Mouse (Mus musculus): Measurements from ENCODE around the gene Sec11a. TPM values are rescaled to one million over a fixed set of nuclear protein-coding genes. Genes with fewer than 3 reads are reported as not detected.
"Not testable (repeated sequence)": the region's sequence is repeated elsewhere in the genome, so short reads cannot be mapped to it uniquely, and the experiment has no call there.

Gene Sec11a
- polyA plus RNA-seq, 1 experiment from 2014 or later, result 145 TPM

DNA sequence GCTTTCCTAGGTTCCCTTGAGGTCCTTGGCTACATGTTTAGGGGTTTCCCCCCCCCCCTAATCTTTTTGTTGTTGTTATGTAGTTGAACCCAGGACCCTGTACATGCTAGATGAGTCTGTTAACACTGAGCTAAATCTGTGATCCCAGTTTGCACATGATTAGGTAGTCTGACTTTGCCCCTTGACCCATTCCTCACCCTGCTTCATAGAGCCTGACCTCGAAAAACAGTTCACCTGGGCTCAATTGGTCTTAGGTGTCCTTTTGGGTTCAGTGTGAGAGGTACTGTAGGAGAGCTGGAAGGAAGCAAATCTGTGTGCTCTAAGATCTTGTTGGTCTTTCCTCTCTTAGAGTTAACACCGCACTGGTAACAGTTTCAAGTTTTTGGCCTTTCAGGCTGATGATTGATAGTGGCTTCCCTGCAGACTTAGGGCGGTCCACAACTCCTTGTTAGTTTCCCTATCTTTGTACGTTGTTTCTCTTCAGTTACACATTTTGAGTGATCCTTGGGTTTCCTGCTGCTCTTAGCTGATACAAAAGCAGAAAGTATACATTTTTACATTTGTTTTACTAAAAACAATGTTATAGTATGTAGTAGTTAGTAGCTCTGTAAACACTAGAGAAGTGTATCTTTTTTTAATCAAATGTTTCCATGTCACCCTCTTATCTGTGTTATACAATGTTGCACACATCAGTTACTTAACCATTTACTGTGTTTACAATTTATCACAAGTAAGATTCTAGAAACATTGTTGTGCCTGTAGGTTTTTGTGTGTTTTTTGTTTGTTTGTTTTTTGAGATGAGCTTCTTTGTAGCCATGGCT lies 40.4 kb upstream of the Sec11a start:
- Histone ChIP-seq H3K9ac (replicated peaks) (no peak overlapping the region), H3K9me3 (replicated peaks) (no peaks in the 10 kb centered on the region), H3K27ac (replicated peaks) (no peak overlapping the region), H3K4me2 (no peak overlapping the region), H3K4me1 (peaks cover 15% of the 10 kb centered on the region), H3K4me3 (replicated peaks) (no peak overlapping the region), H3K27me3 (replicated peaks) (no peaks in the 10 kb centered on the region), H3K36me3 (no peaks in the 10 kb centered on the region)
- 78% methylated on average over 4 of the region's 4 CpGs for WGBS
- ATAC-seq (ENCODE audit: low FRiP score), result no peak

DNA sequence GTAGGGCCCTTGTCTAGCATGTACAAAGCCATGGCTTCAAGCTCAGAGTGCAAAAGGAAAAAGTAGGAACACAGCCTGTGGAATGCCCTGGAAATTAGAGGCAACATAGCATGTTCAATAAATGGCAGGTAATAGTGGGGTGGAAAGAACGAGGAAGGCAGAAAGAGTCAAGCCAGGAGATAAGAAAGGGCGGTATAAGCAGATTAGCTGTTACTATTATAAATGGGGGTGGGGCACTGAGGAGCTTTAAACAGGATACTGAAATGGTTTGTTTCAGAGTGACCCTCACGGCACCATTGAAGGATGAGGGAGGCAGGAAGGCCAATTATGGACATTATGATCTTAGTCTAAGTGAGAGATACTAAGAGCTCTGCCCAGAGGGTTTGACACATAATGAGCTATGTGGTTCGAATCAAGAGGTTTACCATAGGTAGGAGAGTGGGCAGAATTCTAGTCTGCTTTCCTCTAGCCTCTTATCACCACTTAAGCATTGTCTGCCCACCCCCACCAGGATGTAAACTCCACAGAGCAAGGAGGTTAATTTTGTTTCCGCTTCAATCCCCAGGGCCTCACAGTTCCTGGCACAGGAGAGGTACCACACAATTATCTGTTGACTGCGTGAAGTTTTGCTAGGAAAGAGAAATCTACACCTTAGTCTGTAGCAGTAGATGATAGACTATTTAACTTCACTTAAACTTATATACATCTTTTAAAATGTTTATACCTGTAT lies 39.0 kb upstream of the Sec11a start:
- Histone ChIP-seq H3K4me1 (peaks cover 5% of the 10 kb centered on the region), H3K27ac (replicated peaks) (no peak overlapping the region), H3K4me2 (no peak overlapping the region), H3K27me3 (replicated peaks) (no peaks in the 10 kb centered on the region), H3K9ac (replicated peaks) (no peak overlapping the region), H3K4me3 (replicated peaks) (no peak overlapping the region), H3K36me3 (no peaks in the 10 kb centered on the region), H3K9me3 (replicated peaks) (no peaks in the 10 kb centered on the region)
- no peak for ATAC-seq (ENCODE audit: low FRiP score)
- 63% methylated on average over 6 of the region's 6 CpGs for WGBS

DNA sequence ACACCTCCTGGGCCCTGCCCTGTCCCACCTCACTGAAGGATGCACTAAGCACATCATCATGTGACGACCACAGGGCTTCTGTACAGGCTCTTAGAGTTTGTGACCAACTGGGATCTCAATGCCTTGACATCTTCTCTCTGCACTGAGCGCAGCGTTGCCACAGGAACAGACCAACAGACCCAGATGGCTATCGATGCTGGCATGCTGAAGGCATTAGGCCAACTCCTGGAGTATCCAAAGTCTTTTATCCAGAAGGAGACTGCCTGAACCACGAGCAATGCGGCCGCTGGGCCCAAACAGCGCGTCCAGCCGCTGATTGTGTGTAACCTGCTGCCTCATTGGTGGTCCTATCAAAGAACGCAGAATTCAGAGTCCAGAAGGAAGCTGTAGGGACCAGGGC lies 33.0 kb upstream of the Sec11a start:
- Histone ChIP-seq H3K4me3 (replicated peaks) (no peak overlapping the region), H3K27ac (replicated peaks) (no peak overlapping the region), H3K9me3 (replicated peaks) (no peaks in the 10 kb centered on the region), H3K27me3 (replicated peaks) (no peaks in the 10 kb centered on the region), H3K36me3 (no peaks in the 10 kb centered on the region), H3K4me2 (no peak overlapping the region), H3K4me1 (no peaks in the 10 kb centered on the region), H3K9ac (replicated peaks) (no peak overlapping the region)
- WGBS, result 88% methylated on average over 11 of the region's 11 CpGs
- no peak for ATAC-seq (ENCODE audit: low FRiP score)

DNA sequence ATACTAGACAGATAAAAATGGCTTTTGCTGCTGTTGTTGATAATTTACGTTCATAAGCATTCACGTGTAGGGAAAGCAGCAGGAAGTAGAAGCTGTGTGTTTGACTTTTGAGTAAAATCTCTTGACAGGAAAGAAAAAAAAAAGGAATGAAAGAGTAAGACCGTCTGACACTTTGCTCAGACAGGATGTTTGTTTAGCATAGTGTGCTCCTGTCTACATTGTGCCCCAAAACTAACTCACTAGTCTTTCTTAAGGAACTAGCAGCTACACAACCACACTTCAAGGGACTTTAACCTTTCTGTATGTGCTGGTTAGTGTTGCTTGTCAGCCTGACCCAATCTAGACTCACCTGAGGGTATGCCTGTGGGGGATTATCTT lies 26.0 kb upstream of the Sec11a start:
- WGBS, result 70% methylated on average over 3 of the region's 3 CpGs
- not testable (repeated sequence) for H3K4me2 ChIP-seq; H3K4me1 ChIP-seq; H3K27me3 ChIP-seq (replicated peaks); H3K4me3 ChIP-seq (replicated peaks); H3K9ac ChIP-seq (replicated peaks); H3K36me3 ChIP-seq; H3K27ac ChIP-seq (replicated peaks); H3K9me3 ChIP-seq (replicated peaks); ATAC-seq (ENCODE audit: low FRiP score)

DNA sequence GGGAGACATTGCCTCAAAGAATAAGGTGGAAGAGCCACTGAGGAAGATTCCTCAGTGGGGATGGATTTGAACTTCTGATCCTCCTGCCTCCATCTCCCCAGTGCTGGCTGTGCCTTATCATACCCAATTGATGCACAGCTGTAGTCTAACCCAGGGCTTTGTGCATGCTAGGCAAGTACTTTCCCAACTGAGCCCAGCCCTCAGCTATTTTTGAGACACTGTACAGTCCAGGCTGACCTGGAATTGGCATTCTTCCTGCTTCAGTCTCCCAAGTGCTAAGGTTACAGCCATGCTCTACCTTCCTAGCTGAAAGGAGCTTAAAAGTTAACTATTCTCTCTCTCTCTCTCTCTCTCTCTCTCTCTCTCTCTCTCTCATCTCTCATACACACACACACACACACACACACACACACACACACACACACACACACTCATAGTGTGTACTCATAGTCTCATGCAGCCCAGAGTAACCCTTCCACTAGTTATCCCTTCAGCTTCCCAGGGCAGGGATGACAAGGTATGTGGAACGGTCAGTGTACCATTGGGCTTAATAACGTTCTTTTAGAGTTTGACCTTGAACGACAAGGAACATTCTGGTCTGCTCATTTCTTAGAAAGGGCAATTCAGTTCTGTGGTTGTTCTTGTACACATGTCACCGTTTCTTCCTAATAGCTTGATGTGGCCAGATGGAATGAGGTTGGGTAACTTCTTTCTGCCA lies 25.5 kb upstream of the Sec11a start:
- not testable (repeated sequence) for H3K27ac ChIP-seq (replicated peaks); H3K4me3 ChIP-seq (replicated peaks); H3K4me2 ChIP-seq; H3K9me3 ChIP-seq (replicated peaks); H3K36me3 ChIP-seq; H3K4me1 ChIP-seq; ATAC-seq (ENCODE audit: low FRiP score); H3K9ac ChIP-seq (replicated peaks); H3K27me3 ChIP-seq (replicated peaks)
- 86% methylated on average over 4 of the region's 4 CpGs for WGBS

DNA sequence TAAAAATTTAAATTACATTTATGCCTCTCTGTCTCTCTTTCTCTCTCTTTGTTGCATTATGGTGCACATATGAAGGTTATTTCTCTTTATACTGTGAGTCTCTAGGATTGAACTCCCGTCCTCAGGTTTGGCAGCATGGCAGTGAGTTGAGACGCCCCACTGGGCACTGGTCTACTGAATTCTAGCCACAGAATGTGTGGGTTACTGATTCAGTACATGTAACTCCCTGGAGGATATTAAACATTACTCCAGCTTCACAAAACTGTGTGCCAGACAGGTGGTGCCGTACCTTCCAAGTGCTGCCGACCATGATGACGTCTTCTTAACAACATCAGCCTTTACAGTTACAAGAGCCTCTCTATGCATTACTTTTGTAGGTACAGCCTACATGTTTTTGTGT lies 24.5 kb upstream of the Sec11a start:
- no peaks in the 10 kb centered on the region for H3K27me3 ChIP-seq (replicated peaks)
- no peak overlapping the region for H3K4me2 ChIP-seq
- ATAC-seq (ENCODE audit: low FRiP score), result no peak
- no peaks in the 10 kb centered on the region for H3K36me3 ChIP-seq
- no peak overlapping the region for H3K4me3 ChIP-seq (replicated peaks)
- H3K9me3 ChIP-seq (replicated peaks), result no peaks in the 10 kb centered on the region
- WGBS, result 87% methylated on average over 5 of the region's 5 CpGs
- H3K4me1 ChIP-seq, result no peaks in the 10 kb centered on the region
- no peak overlapping the region for H3K27ac ChIP-seq (replicated peaks)
- H3K9ac ChIP-seq (replicated peaks), result no peak overlapping the region

DNA sequence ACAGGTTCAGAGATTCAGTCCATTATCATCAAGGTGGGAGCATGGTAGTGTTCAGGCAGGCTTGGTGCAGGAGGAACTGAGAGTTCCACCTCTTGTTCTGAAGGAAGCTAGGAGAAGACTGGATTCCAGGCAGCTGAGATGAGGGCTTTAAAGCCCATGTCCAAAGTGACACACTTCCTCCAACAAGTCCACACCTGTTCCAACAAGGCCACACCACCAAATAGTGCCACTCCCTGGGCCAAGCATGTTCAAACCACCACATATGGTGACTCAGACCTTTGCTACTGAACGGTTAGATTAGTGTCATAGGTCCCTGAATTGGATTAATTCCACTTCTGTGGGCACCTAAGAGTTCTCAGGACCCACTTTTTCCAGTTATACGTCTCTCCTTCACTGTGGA lies 23.8 kb upstream of the Sec11a start:
- no peaks in the 10 kb centered on the region for H3K36me3 ChIP-seq
- no peaks in the 10 kb centered on the region for H3K4me1 ChIP-seq
- ATAC-seq (ENCODE audit: low FRiP score), result no peak
- no peak overlapping the region for H3K4me3 ChIP-seq (replicated peaks)
- H3K4me2 ChIP-seq, result no peak overlapping the region
- H3K27me3 ChIP-seq (replicated peaks), result no peaks in the 10 kb centered on the region
- 80% methylated on average over 2 of the region's 2 CpGs for WGBS
- H3K9me3 ChIP-seq (replicated peaks), result no peaks in the 10 kb centered on the region
- H3K9ac ChIP-seq (replicated peaks), result no peak overlapping the region
- no peak overlapping the region for H3K27ac ChIP-seq (replicated peaks)

DNA sequence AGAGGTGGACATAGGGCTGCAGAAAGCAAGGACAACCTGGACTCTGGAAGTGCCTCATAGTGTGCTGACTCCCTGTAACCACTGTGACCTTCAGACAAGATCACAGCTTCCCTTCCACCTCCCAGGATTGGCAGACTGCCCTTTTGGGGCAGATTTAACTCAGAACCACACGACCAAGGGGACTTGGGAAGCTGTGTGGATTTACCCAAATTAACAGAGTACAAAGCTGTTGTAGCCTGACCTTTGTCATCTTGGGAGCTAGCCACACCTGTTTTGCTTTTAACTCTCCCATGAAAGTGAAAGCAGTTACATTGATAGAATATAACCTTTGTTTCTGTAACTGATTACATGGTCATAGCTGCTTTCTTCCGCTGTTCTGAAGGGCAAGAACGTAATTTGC lies 23.3 kb upstream of the Sec11a start:
- WGBS, result 73% methylated on average over 3 of the region's 3 CpGs

DNA sequence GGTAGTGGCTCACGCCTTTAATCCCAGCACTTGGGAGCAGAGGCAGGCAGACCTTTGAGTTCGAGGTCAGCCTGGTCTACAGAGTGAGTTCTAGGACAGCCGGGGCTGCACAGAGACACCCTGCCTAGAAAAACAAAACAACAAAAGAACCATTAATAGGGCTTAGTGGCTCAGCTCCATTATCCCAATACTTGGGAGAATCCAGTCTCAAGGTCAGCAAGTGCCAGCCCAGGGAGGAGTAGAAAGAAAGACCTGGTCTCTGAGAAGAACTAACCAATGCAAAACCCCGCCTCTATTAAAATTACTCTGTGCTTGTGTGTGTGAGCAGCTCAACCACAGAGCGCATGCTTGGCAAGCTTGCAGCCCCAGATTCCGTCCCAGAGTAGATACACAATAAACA lies 15.2 kb upstream of the Sec11a start:
- WGBS, result 63% methylated on average over 6 of the region's 6 CpGs
- no peak overlapping the region for H3K4me2 ChIP-seq
- H3K36me3 ChIP-seq, result no peaks in the 10 kb centered on the region
- no peak for ATAC-seq (ENCODE audit: low FRiP score)
- H3K4me1 ChIP-seq, result no peaks in the 10 kb centered on the region
- no peak overlapping the region for H3K27ac ChIP-seq (replicated peaks)
- no peak overlapping the region for H3K4me3 ChIP-seq (replicated peaks)
- H3K27me3 ChIP-seq (replicated peaks), result no peaks in the 10 kb centered on the region
- no peaks in the 10 kb centered on the region for H3K9me3 ChIP-seq (replicated peaks)
- H3K9ac ChIP-seq (replicated peaks), result no peak overlapping the region

More for the DNA sequence above, 23.3 kb upstream of the Sec11a start:
- ATAC-seq (ENCODE audit: low FRiP score), result no peak
- H3K9me3 ChIP-seq (replicated peaks), result no peaks in the 10 kb centered on the region
- H3K27me3 ChIP-seq (replicated peaks), result no peaks in the 10 kb centered on the region
- no peak overlapping the region for H3K27ac ChIP-seq (replicated peaks)
- no peak overlapping the region for H3K9ac ChIP-seq (replicated peaks)
- H3K36me3 ChIP-seq, result no peaks in the 10 kb centered on the region
- H3K4me1 ChIP-seq, result no peaks in the 10 kb centered on the region
- H3K4me2 ChIP-seq, result no peak overlapping the region
- no peak overlapping the region for H3K4me3 ChIP-seq (replicated peaks)

DNA sequence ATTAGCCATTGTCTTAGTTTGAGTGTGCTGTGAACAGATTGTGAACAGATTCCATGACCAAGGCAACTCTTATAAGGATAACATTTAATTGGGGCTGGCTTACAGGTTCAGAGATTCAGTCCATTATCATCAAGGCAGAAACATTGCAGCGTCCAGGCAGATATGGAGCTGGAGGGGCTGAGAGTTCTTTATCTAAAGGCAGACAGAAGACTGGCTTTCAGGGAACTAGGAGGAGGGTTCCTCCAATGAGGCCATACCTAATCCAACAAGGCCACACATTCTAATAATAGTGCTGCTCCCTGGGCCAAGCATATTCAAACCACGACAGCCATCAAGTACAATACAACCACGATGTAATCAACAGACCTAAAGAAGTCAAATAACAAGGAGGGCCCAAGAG lies 11.4 kb upstream of the Sec11a start:
- Histone ChIP-seq H3K9me3 (replicated peaks) (no peaks in the 10 kb centered on the region), H3K27me3 (replicated peaks) (no peaks in the 10 kb centered on the region), H3K4me2 (no peak overlapping the region), H3K27ac (replicated peaks) (no peak overlapping the region), H3K36me3 (no peaks in the 10 kb centered on the region), H3K4me3 (replicated peaks) (no peak overlapping the region), H3K4me1 (no peaks in the 10 kb centered on the region), H3K9ac (replicated peaks) (no peak overlapping the region)
- 90% methylated on average over 3 of the region's 3 CpGs for WGBS
- no peak for ATAC-seq (ENCODE audit: low FRiP score)

DNA sequence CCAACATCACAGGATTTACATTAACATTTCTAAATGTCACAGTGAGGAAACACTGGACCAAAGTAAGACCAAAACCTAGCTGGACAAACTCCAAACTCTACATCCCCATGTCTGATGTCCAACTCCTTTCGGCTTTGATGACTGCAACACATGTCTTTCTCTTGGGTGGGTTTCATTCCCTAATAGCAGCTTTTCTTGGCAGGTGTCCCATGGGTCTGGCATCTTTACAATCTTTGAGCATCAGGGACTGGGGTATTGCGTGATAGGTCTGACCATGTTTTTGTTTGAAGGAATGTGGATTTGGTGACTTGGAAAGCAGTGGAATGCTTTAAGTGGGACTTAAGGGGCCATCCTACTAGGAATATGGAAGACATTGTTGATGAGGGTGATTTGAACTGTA lies 9.3 kb upstream of the Sec11a start:
- H3K4me1 ChIP-seq, result no peaks in the 10 kb centered on the region

DNA sequence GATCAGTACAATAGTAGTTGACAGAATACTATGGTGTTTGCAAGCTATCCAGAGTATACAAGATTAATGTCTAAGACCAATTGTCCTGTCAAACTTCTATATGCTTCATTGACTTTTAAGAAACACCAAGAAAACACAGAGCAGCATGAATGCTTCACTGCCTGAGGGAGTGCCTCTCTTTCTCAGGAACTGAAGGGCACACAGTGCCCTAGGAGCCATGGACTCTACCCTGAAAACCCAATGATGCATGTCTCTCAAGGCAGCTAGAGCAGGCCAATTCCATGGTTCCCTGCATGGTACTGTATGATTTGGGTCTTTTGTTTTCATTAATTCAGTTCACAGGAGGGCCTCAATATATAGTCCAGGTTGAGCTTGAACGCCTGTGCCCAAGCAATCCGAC lies 6.7 kb upstream of the Sec11a start:
- no peak for ATAC-seq (ENCODE audit: low FRiP score)
- no peak overlapping the region for H3K4me2 ChIP-seq
- WGBS, result 70% methylated on average over 2 of the region's 2 CpGs
- H3K9me3 ChIP-seq (replicated peaks), result no peaks in the 10 kb centered on the region
- no peak overlapping the region for H3K9ac ChIP-seq (replicated peaks)
- no peaks in the 10 kb centered on the region for H3K27me3 ChIP-seq (replicated peaks)
- no peaks in the 10 kb centered on the region for H3K36me3 ChIP-seq
- H3K27ac ChIP-seq (replicated peaks), result no peak overlapping the region
- H3K4me3 ChIP-seq (replicated peaks), result no peak overlapping the region
- H3K4me1 ChIP-seq, result no peaks in the 10 kb centered on the region

More for the DNA sequence above, 9.3 kb upstream of the Sec11a start:
- 77% methylated on average over 2 of the region's 2 CpGs for WGBS
- no peak for ATAC-seq (ENCODE audit: low FRiP score)
- H3K4me3 ChIP-seq (replicated peaks), result no peak overlapping the region
- no peak overlapping the region for H3K9ac ChIP-seq (replicated peaks)
- no peak overlapping the region for H3K27ac ChIP-seq (replicated peaks)
- no peaks in the 10 kb centered on the region for H3K9me3 ChIP-seq (replicated peaks)
- no peaks in the 10 kb centered on the region for H3K27me3 ChIP-seq (replicated peaks)
- H3K4me2 ChIP-seq, result no peak overlapping the region
- H3K36me3 ChIP-seq, result no peaks in the 10 kb centered on the region
